Mouse (Mus musculus) liver, embryonic 16.5 days (tissue): ENCODE data around the gene Lamb1. TPM values are rescaled to one million over a fixed set of nuclear protein-coding genes. Genes with fewer than 3 reads are reported as not detected.

Source experiments
- ATAC-seq: fragments of 200-750 bp; cut with Nextera tagmentation; 2 replicates; pipeline ENCODE4 v1.8.0; 2017; ENCODE audit warnings: low read depth, mild to moderate bottlenecking, moderate number of reproducible peaks, moderate library complexity
- H3K27ac ChIP-seq: fragments of 300-500 bp; sonication (generic); 2 replicates; pipeline ENCODE4 v1.5.1; 2014; ENCODE audit warnings: mild to moderate bottlenecking, low read length
- H3K27me3 ChIP-seq: fragments of 300-500 bp; sonication (generic); 2 replicates; pipeline ENCODE4 v1.6.1; 2014; ENCODE audit warnings: low read depth, low read length, mixed read lengths; ENCODE audit not compliant: control insufficient read depth, insufficient read depth
- H3K36me3 ChIP-seq: fragments of 300-500 bp; sonication (generic); 2 replicates; pipeline ENCODE4 v1.6.1; 2014; ENCODE audit warnings: mild to moderate bottlenecking; ENCODE audit not compliant: control insufficient read depth, insufficient read depth
- H3K4me1 ChIP-seq: fragments of 300-500 bp; sonication (generic); 2 replicates; pipeline ENCODE4 v1.6.1; 2014; ENCODE audit warnings: low read depth, low read length, mixed read lengths; ENCODE audit not compliant: control insufficient read depth
- H3K4me2 ChIP-seq: fragments of 300-500 bp; sonication (generic); 2 replicates; pipeline ENCODE4 v1.6.1; 2014; ENCODE audit warnings: low read depth, low read length, mixed read lengths
- H3K4me3 ChIP-seq: fragments of 300-500 bp; sonication (generic); 2 replicates; pipeline ENCODE4 v1.5.1; 2014; ENCODE audit warnings: low read depth, mild to moderate bottlenecking, low read length
- H3K9ac ChIP-seq: fragments of 300-500 bp; sonication (generic); 2 replicates; pipeline ENCODE4 v1.6.1; 2014; ENCODE audit warnings: low read depth, low read length
- H3K9me3 ChIP-seq: fragments of 300-500 bp; sonication (generic); replicated peaks from 2 replicates; pipeline ENCODE4 v1.6.1; 2016; ENCODE audit warnings: low read length; ENCODE audit not compliant: control insufficient read depth
- WGBS: fragments of 180-500 bp; shearing (Covaris S2); extraction: QIAGEN DNeasy Blood & Tissue Kit; methylation state at CpG from one replicate; pipeline ENCODE4 v1.1.7; 2014; ENCODE audit not compliant: insufficient replicate concordance; 5-methylcytosine and 5-hydroxymethylcytosine counted together
- polyA plus RNA-seq: library from polyadenylated mRNA; unstranded; fragments of >200 nt; fragmentation: Nextera tagmentation; extraction: Ambion mirVana; gene quantifications from 2 replicates; pipeline ENCODE4 v1.2.1, GENCODE M21; 2015

Lamb1 gene
- polyA plus RNA-seq, 1 experiment from 2014 or later, result 6.0 TPM

GRCm38 (mm10) chr12:31321532-31321931 lies 56.5 kb downstream of the Lamb1 start:
- WGBS, result 70% methylated on average over 1 of the region's 1 CpGs
- Histone ChIP-seq H3K4me2 (no peak overlapping the region), H3K9me3 (no peaks in the 10 kb centered on the region), H3K27me3 (no peaks in the 10 kb centered on the region), H3K36me3 (no peaks in the 10 kb centered on the region), H3K9ac (no peak overlapping the region), H3K4me1 (no peaks in the 10 kb centered on the region), H3K4me3 (no peak overlapping the region), H3K27ac (no peak overlapping the region)
- no peak for ATAC-seq

DNA sequence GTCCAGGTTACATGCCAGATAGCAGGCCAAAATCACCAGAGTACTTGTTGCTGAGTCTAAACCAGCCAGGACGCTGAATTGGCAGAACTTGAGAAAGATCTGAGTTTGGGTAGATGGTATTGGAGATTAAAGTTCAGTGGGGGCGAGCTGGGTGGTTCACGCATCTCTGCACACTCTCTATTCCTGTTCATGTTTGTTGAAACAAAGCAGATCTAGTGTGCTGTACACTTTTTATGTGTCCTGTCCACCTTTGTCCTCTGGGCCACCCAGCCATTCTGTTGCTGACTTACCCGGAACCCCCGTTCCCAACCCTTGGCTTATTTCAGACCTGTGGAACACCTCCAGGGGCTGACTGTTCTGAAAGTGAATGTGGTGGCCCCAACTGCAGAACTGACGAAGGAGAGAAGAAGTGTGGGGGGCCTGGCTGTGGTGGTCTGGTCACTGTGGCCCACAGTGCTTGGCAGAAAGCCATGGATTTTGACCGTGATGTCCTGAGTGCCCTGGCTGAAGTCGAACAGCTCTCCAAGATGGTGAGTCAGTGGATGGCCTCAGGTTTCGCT lies 58.2 kb downstream of the Lamb1 start:
- WGBS, result 70% methylated on average over 9 of the region's 9 CpGs
- no peak overlapping the region for H3K4me2 ChIP-seq
- no peak overlapping the region for H3K27ac ChIP-seq
- no peaks in the 10 kb centered on the region for H3K27me3 ChIP-seq
- no peaks in the 10 kb centered on the region for H3K9me3 ChIP-seq
- no peak overlapping the region for H3K4me3 ChIP-seq
- ATAC-seq, result no peak
- no peaks in the 10 kb centered on the region for H3K36me3 ChIP-seq
- no peak overlapping the region for H3K9ac ChIP-seq
- H3K4me1 ChIP-seq, result no peaks in the 10 kb centered on the region

- Histone ChIP-seq H3K4me3 (no peak overlapping the region), H3K4me2 (no peak overlapping the region), H3K9me3 (no peaks in the 10 kb centered on the region), H3K4me1 (no peaks in the 10 kb centered on the region), H3K9ac (no peak overlapping the region), H3K36me3 (no peaks in the 10 kb centered on the region; the same call in 1 of the 2 replicates), H3K27ac (no peak overlapping the region), H3K27me3 (no peaks in the 10 kb centered on the region)
- WGBS, result 76% methylated on average over 9 of the region's 9 CpGs
- no peak for ATAC-seq
Observed at GRCm38 (mm10) chr12:31327139-31327538, 62.1 kb downstream of the Lamb1 start.

GRCm38 (mm10) chr12:31333261-31333660 lies 68.2 kb downstream of the Lamb1 start:
- ATAC-seq, result no peak
- Histone ChIP-seq H3K4me1 (no peaks in the 10 kb centered on the region), H3K36me3 (peaks cover 24% of the 10 kb centered on the region)

GRCm38 (mm10) chr12:31350191-31350943 lies 85.3 kb downstream of the Lamb1 start:
- ATAC-seq, result no peak
- WGBS, result 13% methylated on average over 15 of the region's 15 CpGs
- no peaks in the 10 kb centered on the region for H3K9me3 ChIP-seq
- peak overlapping the region; percentile 57 for H3K4me2 ChIP-seq
- peaks cover 10% of the 10 kb centered on the region; the same call in 1 of the 2 replicates for H3K36me3 ChIP-seq
- peak overlapping the region; percentile 94 for H3K9ac ChIP-seq
- peak overlapping the region; percentile 87 for H3K4me3 ChIP-seq
- H3K27ac ChIP-seq, result peak overlapping the region; percentile 83; the same call in 1 of the 2 replicates
- no peaks in the 10 kb centered on the region for H3K27me3 ChIP-seq
- peaks cover 6% of the 10 kb centered on the region; the same call in 1 of the 2 replicates for H3K4me1 ChIP-seq

More at GRCm38 (mm10) chr12:31333261-31333660, 68.2 kb downstream of the Lamb1 start:
- 94% methylated on average over 1 of the region's 1 CpGs for WGBS
- Histone ChIP-seq H3K9ac (no peak overlapping the region), H3K9me3 (no peaks in the 10 kb centered on the region), H3K27me3 (no peaks in the 10 kb centered on the region), H3K4me3 (no peak overlapping the region), H3K27ac (no peak overlapping the region), H3K4me2 (no peak overlapping the region)

DNA sequence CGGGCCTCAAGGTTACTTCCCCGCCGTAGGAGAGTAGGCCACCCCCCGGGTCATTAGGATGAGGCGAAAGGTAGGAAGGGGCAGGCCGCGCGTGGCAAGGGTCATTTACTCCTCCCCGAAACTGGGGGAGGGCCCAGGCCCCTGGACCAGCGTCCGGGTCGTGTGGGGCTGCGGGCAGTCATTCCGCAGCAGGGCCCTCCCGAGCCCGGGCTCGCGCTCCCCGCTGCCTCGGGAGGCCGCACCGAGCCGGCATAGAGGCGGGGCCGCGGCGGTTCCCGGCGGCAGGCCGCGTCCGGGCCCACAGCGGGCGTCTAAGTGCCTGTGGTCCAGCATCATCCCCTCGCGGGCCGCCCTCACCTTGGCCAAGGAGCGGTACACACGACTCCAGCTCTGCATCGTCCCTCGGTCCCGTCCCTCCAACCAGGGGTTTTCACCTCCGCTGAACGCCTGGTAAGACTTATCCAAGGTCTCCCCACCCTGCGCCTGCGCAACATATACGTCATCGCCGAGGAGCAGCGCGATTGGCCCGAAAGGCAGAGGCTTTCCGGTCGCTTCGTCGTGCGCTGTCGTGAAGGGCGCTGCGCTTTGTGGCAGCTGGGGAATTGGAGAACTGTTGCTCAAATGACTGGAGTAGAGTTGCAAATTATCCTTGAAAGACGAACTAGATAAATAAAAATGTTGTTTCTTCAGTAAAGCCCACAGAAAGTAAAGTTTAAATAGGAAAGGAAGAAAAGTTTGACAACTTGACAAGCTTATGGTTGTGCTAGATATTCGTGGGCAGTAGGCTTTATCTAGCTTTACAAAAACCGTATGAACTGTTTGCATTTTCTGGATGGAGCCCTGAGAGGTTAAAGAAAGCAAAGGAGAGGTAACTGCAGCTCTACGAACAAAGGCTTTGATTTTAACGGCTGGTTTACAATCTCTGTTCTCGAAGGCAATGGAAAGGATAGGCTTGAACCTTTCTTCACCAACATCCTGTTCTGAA lies 86.2 kb downstream of the Lamb1 start, which contains the start of gene Dld:
Gene Dld, minus strand, starts transcription at position 510 of the 985 bp plus-strand sequence.
- Histone ChIP-seq H3K4me2 (peak within 1 kb of the TSS; percentile 57), H3K36me3 (peaks cover 10% of the 10 kb centered on the region; the same call in 1 of the 2 replicates), H3K4me3 (peak within 1 kb of the TSS; percentile 87), H3K27ac (peak within 1 kb of the TSS; percentile 83), H3K9ac (peak within 1 kb of the TSS; percentile 94), H3K9me3 (no peaks in the 10 kb centered on the region), H3K27me3 (no peaks in the 10 kb centered on the region), H3K4me1 (peaks cover 6% of the 10 kb centered on the region; the same call in 1 of the 2 replicates)
- ATAC-seq, result peak; percentile 98
- 4% methylated on average over 66 of the region's 66 CpGs for whole genome bisulfite sequencing

DNA sequence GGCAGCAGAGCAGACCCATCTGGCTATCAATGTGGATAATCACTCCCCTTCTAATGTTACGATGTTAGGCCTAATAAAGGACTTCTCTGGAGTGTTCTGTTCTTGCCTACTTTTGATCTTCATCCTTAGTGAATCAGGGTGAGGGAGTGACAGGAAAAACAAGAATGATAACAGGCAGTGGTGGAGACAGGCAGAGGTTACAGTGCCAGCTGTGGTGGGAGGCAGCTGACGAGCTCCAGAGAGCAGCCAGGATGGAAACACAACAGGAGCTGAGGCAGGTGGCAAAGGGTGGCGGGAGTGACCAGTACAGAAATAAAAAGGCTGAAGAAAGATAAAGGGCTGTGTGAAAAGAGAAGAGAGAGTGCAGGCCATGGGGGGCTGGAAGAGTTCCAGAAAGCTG lies 101.4 kb downstream of the Lamb1 start:
- H3K9me3 ChIP-seq, result no peaks in the 10 kb centered on the region
- ATAC-seq, result no peak
- no peak overlapping the region for H3K27ac ChIP-seq
- H3K4me3 ChIP-seq, result no peak overlapping the region
- H3K9ac ChIP-seq, result no peak overlapping the region
- no peaks in the 10 kb centered on the region for H3K27me3 ChIP-seq
- no peak overlapping the region for H3K4me2 ChIP-seq
- no peaks in the 10 kb centered on the region for H3K4me1 ChIP-seq
- no peaks in the 10 kb centered on the region for H3K36me3 ChIP-seq
- 64% methylated on average over 3 of the region's 3 CpGs for WGBS

DNA sequence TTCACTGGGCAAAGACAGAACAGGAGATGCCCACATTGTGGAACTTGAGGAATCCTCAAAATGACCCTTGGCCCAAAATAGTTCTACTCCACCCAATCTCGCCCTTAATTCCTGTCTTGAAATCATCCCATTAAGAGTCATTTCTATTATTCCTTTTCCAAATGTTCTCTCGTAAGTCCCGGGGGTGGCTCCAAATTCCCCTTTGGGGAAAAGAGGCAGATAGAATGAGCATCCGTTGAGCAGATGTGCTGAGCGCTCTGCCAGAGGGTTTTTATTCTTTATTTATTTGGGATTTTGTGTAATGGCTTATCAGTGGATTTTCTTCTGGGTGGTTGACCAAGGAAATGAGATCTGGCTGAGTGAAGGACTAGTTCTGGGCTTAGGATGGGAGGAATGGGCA lies 102.7 kb downstream of the Lamb1 start:
- no peak for ATAC-seq
- H3K4me2 ChIP-seq, result no peak overlapping the region
- H3K9ac ChIP-seq, result no peak overlapping the region
- WGBS, result 69% methylated on average over 5 of the region's 5 CpGs
- no peaks in the 10 kb centered on the region for H3K27me3 ChIP-seq
- H3K36me3 ChIP-seq, result no peaks in the 10 kb centered on the region
- H3K4me3 ChIP-seq, result no peak overlapping the region
- no peaks in the 10 kb centered on the region for H3K4me1 ChIP-seq
- no peak overlapping the region for H3K27ac ChIP-seq
- H3K9me3 ChIP-seq, result no peaks in the 10 kb centered on the region
